Mouse (Mus musculus): ENCODE results near the gene Ppm1m. TPM values are rescaled to one million over a fixed set of nuclear protein-coding genes. Genes with fewer than 3 reads are reported as not detected.

Gene Ppm1m
- 16.9 and 20.5 TPM in 2 replicates for polyA plus RNA-seq (2015; fragmentation: Nextera tagmentation; extraction: Ambion mirVana)

- H3K36me3 ChIP-seq, result no peaks in the 10 kb centered on the region
- H3K27ac ChIP-seq (replicated peaks), result no peak within 1 kb of the TSS
- H3K4me3 ChIP-seq (replicated peaks), result peak within 1 kb of the TSS; percentile 56
- H3K4me1 ChIP-seq, result peaks cover 45% of the 10 kb centered on the region
- WGBS, result 45% methylated on average over 18 of the region's 18 CpGs
- ATAC-seq (ENCODE audit: low FRiP score), result no peak
- peak within 1 kb of the TSS; percentile 72 for H3K4me2 ChIP-seq
- H3K9ac ChIP-seq (replicated peaks), result peak within 1 kb of the TSS; percentile 59
- no peaks in the 10 kb centered on the region for H3K9me3 ChIP-seq (replicated peaks)
- H3K27me3 ChIP-seq (replicated peaks), result no peaks in the 10 kb centered on the region
Observed at GRCm38 (mm10) chr9:106199535-106200272, at the start of gene Ppm1m. Gene Ppm1m (minus strand): TSS chr9:106199746.

- Histone ChIP-seq H3K27ac (replicated peaks) (0 out of 2 replicates have a peak overlapping the region, but pooled peaks have one; percentile 1), H3K36me3 (peaks cover 56% of the 10 kb centered on the region), H3K9ac (replicated peaks) (no peak overlapping the region), H3K4me1 (peaks cover 18% of the 10 kb centered on the region), H3K4me3 (replicated peaks) (no peak overlapping the region), H3K9me3 (replicated peaks) (no peaks in the 10 kb centered on the region), H3K4me2 (no peak overlapping the region), H3K27me3 (replicated peaks) (no peaks in the 10 kb centered on the region)
- ATAC-seq (ENCODE audit: low FRiP score), result no peak
- WGBS, result 77% methylated on average over 19 of the region's 19 CpGs
Observed at GRCm38 (mm10) chr9:106242813-106243488, 43.4 kb upstream of the Ppm1m start.

GRCm38 (mm10) chr9:106241541-106242164 is 42.1 kb upstream of the Ppm1m start:
- ATAC-seq (ENCODE audit: low FRiP score), result no peak
- peaks cover 11% of the 10 kb centered on the region for H3K4me1 ChIP-seq
- no peak overlapping the region for H3K4me3 ChIP-seq (replicated peaks)
- no peak overlapping the region for H3K4me2 ChIP-seq
- no peak overlapping the region for H3K9ac ChIP-seq (replicated peaks)
- no peak overlapping the region for H3K27ac ChIP-seq (replicated peaks)
- no peaks in the 10 kb centered on the region for H3K9me3 ChIP-seq (replicated peaks)
- no peaks in the 10 kb centered on the region for H3K27me3 ChIP-seq (replicated peaks)
- H3K36me3 ChIP-seq, result peaks cover 69% of the 10 kb centered on the region
- WGBS, result 91% methylated on average over 10 of the region's 10 CpGs

- Histone ChIP-seq H3K9ac (replicated peaks) (no peak overlapping the region), H3K27me3 (replicated peaks) (no peaks in the 10 kb centered on the region), H3K27ac (replicated peaks) (no peak overlapping the region), H3K36me3 (peaks cover 99% of the 10 kb centered on the region), H3K9me3 (replicated peaks) (no peaks in the 10 kb centered on the region), H3K4me1 (no peaks in the 10 kb centered on the region), H3K4me2 (no peak overlapping the region), H3K4me3 (replicated peaks) (no peak overlapping the region)
- WGBS, result 95% methylated on average over 10 of the region's 10 CpGs
- no peak for ATAC-seq (ENCODE audit: low FRiP score)
Observed at GRCm38 (mm10) chr9:106237878-106238277, 38.3 kb upstream of the Ppm1m start.

GRCm38 (mm10) chr9:106237401-106237800 is 37.9 kb upstream of the Ppm1m start:
- H3K9ac ChIP-seq (replicated peaks), result no peak overlapping the region
- H3K9me3 ChIP-seq (replicated peaks), result no peaks in the 10 kb centered on the region
- H3K4me3 ChIP-seq (replicated peaks), result no peak overlapping the region
- ATAC-seq (ENCODE audit: low FRiP score), result no peak
- WGBS, result 91% methylated on average over 8 of the region's 8 CpGs
- H3K4me2 ChIP-seq, result no peak overlapping the region
- peaks cover 99% of the 10 kb centered on the region for H3K36me3 ChIP-seq
- H3K27me3 ChIP-seq (replicated peaks), result no peaks in the 10 kb centered on the region
- no peaks in the 10 kb centered on the region for H3K4me1 ChIP-seq
- H3K27ac ChIP-seq (replicated peaks), result no peak overlapping the region

GRCm38 (mm10) chr9:106236818-106237211 is 37.3 kb upstream of the Ppm1m start:
- Histone ChIP-seq H3K27me3 (replicated peaks) (no peaks in the 10 kb centered on the region), H3K36me3 (peaks cover 98% of the 10 kb centered on the region), H3K4me1 (no peaks in the 10 kb centered on the region), H3K27ac (replicated peaks) (no peak overlapping the region), H3K9ac (replicated peaks) (no peak overlapping the region), H3K9me3 (replicated peaks) (no peaks in the 10 kb centered on the region), H3K4me2 (no peak overlapping the region), H3K4me3 (replicated peaks) (no peak overlapping the region)
- no peak for ATAC-seq (ENCODE audit: low FRiP score)
- WGBS, result 91% methylated on average over 3 of the region's 3 CpGs

GRCm38 (mm10) chr9:106236156-106236817 is 36.7 kb upstream of the Ppm1m start:
- Histone ChIP-seq H3K27ac (replicated peaks) (no peak overlapping the region), H3K9ac (replicated peaks) (no peak overlapping the region), H3K4me3 (replicated peaks) (no peak overlapping the region), H3K9me3 (replicated peaks) (no peaks in the 10 kb centered on the region), H3K27me3 (replicated peaks) (no peaks in the 10 kb centered on the region), H3K36me3 (peaks cover 93% of the 10 kb centered on the region), H3K4me1 (no peaks in the 10 kb centered on the region), H3K4me2 (no peak overlapping the region)
- whole genome bisulfite sequencing, result 93% methylated on average over 23 of the region's 23 CpGs
- ATAC-seq (ENCODE audit: low FRiP score), result no peak

GRCm38 (mm10) chr9:106235194-106235830 is 35.8 kb upstream of the Ppm1m start:
- Histone ChIP-seq H3K4me2 (no peak overlapping the region), H3K9me3 (replicated peaks) (no peaks in the 10 kb centered on the region), H3K27me3 (replicated peaks) (no peaks in the 10 kb centered on the region), H3K9ac (replicated peaks) (no peak overlapping the region), H3K27ac (replicated peaks) (no peak overlapping the region), H3K4me1 (no peaks in the 10 kb centered on the region), H3K36me3 (peaks cover 83% of the 10 kb centered on the region), H3K4me3 (replicated peaks) (no peak overlapping the region)
- WGBS, result 91% methylated on average over 23 of the region's 23 CpGs
- no peak for ATAC-seq (ENCODE audit: low FRiP score)

GRCm38 (mm10) chr9:106233953-106234352 is 34.4 kb upstream of the Ppm1m start:
- H3K36me3 ChIP-seq, result peaks cover 69% of the 10 kb centered on the region
- no peak overlapping the region for H3K9ac ChIP-seq (replicated peaks)
- H3K4me1 ChIP-seq, result no peaks in the 10 kb centered on the region
- H3K27ac ChIP-seq (replicated peaks), result no peak overlapping the region
- no peak overlapping the region for H3K4me2 ChIP-seq
- 71% methylated on average over 6 of the region's 6 CpGs for WGBS
- no peaks in the 10 kb centered on the region for H3K9me3 ChIP-seq (replicated peaks)
- no peak overlapping the region for H3K4me3 ChIP-seq (replicated peaks)
- H3K27me3 ChIP-seq (replicated peaks), result no peaks in the 10 kb centered on the region
- no peak for ATAC-seq (ENCODE audit: low FRiP score)

GRCm38 (mm10) chr9:106232956-106233355 is 33.4 kb upstream of the Ppm1m start:
- ATAC-seq (ENCODE audit: low FRiP score), result no peak
- Histone ChIP-seq H3K27ac (replicated peaks) (no peak overlapping the region), H3K4me2 (no peak overlapping the region), H3K4me1 (no peaks in the 10 kb centered on the region), H3K9ac (replicated peaks) (no peak overlapping the region), H3K4me3 (replicated peaks) (no peak overlapping the region), H3K36me3 (peaks cover 59% of the 10 kb centered on the region), H3K27me3 (replicated peaks) (no peaks in the 10 kb centered on the region), H3K9me3 (replicated peaks) (no peaks in the 10 kb centered on the region)
- 87% methylated on average over 3 of the region's 3 CpGs for WGBS

GRCm38 (mm10) chr9:106231816-106232215 is 32.3 kb upstream of the Ppm1m start:
- H3K36me3 ChIP-seq, result peaks cover 48% of the 10 kb centered on the region
- no peaks in the 10 kb centered on the region for H3K9me3 ChIP-seq (replicated peaks)
- no peaks in the 10 kb centered on the region for H3K27me3 ChIP-seq (replicated peaks)
- no peak overlapping the region for H3K27ac ChIP-seq (replicated peaks)
- no peak for ATAC-seq (ENCODE audit: low FRiP score)
- WGBS, result 88% methylated on average over 4 of the region's 4 CpGs
- no peak overlapping the region for H3K4me3 ChIP-seq (replicated peaks)
- no peak overlapping the region for H3K9ac ChIP-seq (replicated peaks)
- no peak overlapping the region for H3K4me2 ChIP-seq
- H3K4me1 ChIP-seq, result no peaks in the 10 kb centered on the region

Data from neural tube, embryonic 15.5 days (tissue).